Mouse (Mus musculus): ENCODE results near the gene Btbd3. TPM values are rescaled to one million over a fixed set of nuclear protein-coding genes. Genes with fewer than 3 reads are reported as not detected.

Btbd3 gene
- polyA plus RNA-seq, 1 experiment from 2014 or later = 1.5 TPM

GRCm38 (mm10) chr2:138280225-138280711, 23.9 kb downstream of the Btbd3 start:
- Histone ChIP-seq H3K36me3 (replicated peaks) (no peaks in the 10 kb centered on the region), H3K9me3 (replicated peaks) (no peaks in the 10 kb centered on the region), H3K4me1 (replicated peaks) (no peaks in the 10 kb centered on the region; the same call in 1 of the 2 replicates), H3K4me2 (no peak overlapping the region), H3K27ac (replicated peaks) (no peak overlapping the region), H3K9ac (no peak overlapping the region), H3K27me3 (no peaks in the 10 kb centered on the region), H3K4me3 (replicated peaks) (no peak overlapping the region)
- WGBS (ENCODE audit: insufficient replicate concordance) = 75% methylated on average over 17 of the region's 17 CpGs
- ATAC-seq (ENCODE audit: insufficient read depth) = no peak

DNA sequence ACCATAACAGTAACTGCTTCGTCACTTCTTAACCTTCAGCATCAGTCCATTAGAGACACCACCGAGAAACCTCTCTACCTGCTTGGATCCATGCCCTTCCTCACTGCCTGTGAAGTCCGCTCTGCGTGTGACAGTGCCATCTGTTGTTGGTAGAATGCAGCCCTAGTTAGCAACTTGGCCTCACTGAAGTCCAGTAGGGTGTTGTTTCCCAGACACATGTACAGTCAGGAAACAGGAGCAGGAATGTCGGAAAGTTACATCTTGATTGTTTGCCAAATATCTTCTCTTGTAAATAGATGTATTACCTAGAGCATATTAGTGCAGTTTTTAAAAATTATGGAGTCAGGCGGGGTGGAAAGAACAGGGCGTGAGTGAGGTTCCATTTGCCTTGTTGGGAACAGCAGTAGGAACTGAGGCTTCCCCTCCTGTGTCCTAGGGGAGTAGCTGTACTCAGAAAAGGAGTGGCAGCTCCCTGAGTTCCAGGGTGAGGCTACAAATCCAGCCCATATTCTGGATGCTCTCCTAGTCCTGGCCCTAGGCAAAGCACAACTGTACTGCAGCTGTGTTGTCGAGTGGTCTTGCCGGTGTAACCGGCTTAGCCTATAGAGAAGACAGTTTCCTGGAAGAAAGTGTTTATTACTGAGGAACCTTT, 25.3 kb downstream of the Btbd3 start:
- H3K36me3 ChIP-seq (replicated peaks) = no peaks in the 10 kb centered on the region
- H3K9ac ChIP-seq = no peak overlapping the region
- no peaks in the 10 kb centered on the region for H3K9me3 ChIP-seq (replicated peaks)
- no peak overlapping the region for H3K27ac ChIP-seq (replicated peaks)
- no peak overlapping the region for H3K4me2 ChIP-seq
- ATAC-seq (ENCODE audit: insufficient read depth) = no peak
- no peaks in the 10 kb centered on the region; the same call in 1 of the 2 replicates for H3K4me1 ChIP-seq (replicated peaks)
- H3K4me3 ChIP-seq (replicated peaks) = no peak overlapping the region
- 78% methylated on average over 10 of the region's 10 CpGs for WGBS (ENCODE audit: insufficient replicate concordance)
- H3K27me3 ChIP-seq = no peaks in the 10 kb centered on the region

GRCm38 (mm10) chr2:138283372-138283771, 27.0 kb downstream of the Btbd3 start:
- ATAC-seq (ENCODE audit: insufficient read depth) = no peak
- no peaks in the 10 kb centered on the region for H3K36me3 ChIP-seq (replicated peaks)
- no peak overlapping the region for H3K4me2 ChIP-seq
- no peak overlapping the region for H3K4me3 ChIP-seq (replicated peaks)
- no peaks in the 10 kb centered on the region for H3K9me3 ChIP-seq (replicated peaks)
- 77% methylated on average over 12 of the region's 12 CpGs for WGBS (ENCODE audit: insufficient replicate concordance)
- no peak overlapping the region for H3K27ac ChIP-seq (replicated peaks)
- H3K4me1 ChIP-seq (replicated peaks) = no peaks in the 10 kb centered on the region; the same call in 1 of the 2 replicates
- H3K9ac ChIP-seq = no peak overlapping the region
- no peaks in the 10 kb centered on the region for H3K27me3 ChIP-seq

- Histone ChIP-seq H3K4me3 (replicated peaks) (no peak overlapping the region), H3K9ac (no peak overlapping the region), H3K36me3 (replicated peaks) (no peaks in the 10 kb centered on the region), H3K9me3 (replicated peaks) (no peaks in the 10 kb centered on the region), H3K4me1 (replicated peaks) (no peaks in the 10 kb centered on the region; the same call in 1 of the 2 replicates), H3K4me2 (no peak overlapping the region), H3K27me3 (no peaks in the 10 kb centered on the region), H3K27ac (replicated peaks) (no peak overlapping the region)
- WGBS (ENCODE audit: insufficient replicate concordance) = 93% methylated on average over 15 of the region's 15 CpGs
- no peak for ATAC-seq (ENCODE audit: insufficient read depth)
Measured at GRCm38 (mm10) chr2:138283856-138284255, 27.5 kb downstream of the Btbd3 start.

- no peaks in the 10 kb centered on the region for H3K9me3 ChIP-seq (replicated peaks)
- no peak overlapping the region for H3K4me2 ChIP-seq
- no peak for ATAC-seq (ENCODE audit: insufficient read depth)
- WGBS (ENCODE audit: insufficient replicate concordance) = 69% methylated on average over 4 of the region's 4 CpGs
- H3K9ac ChIP-seq = no peak overlapping the region
- H3K4me1 ChIP-seq (replicated peaks) = no peaks in the 10 kb centered on the region
- H3K36me3 ChIP-seq (replicated peaks) = no peaks in the 10 kb centered on the region
- no peak overlapping the region for H3K27ac ChIP-seq (replicated peaks)
- H3K27me3 ChIP-seq = no peaks in the 10 kb centered on the region
- no peak overlapping the region for H3K4me3 ChIP-seq (replicated peaks)
Measured at GRCm38 (mm10) chr2:138285811-138286210, 29.4 kb downstream of the Btbd3 start.

GRCm38 (mm10) chr2:138290154-138290553, 33.8 kb downstream of the Btbd3 start:
- Histone ChIP-seq H3K27me3 (no peaks in the 10 kb centered on the region), H3K4me1 (replicated peaks) (no peaks in the 10 kb centered on the region), H3K9me3 (replicated peaks) (no peaks in the 10 kb centered on the region), H3K9ac (no peak overlapping the region), H3K27ac (replicated peaks) (no peak overlapping the region), H3K36me3 (replicated peaks) (no peaks in the 10 kb centered on the region), H3K4me3 (replicated peaks) (no peak overlapping the region), H3K4me2 (no peak overlapping the region)
- ATAC-seq (ENCODE audit: insufficient read depth) = no peak
- WGBS (ENCODE audit: insufficient replicate concordance) = 57% methylated on average over 2 of the region's 2 CpGs

GRCm38 (mm10) chr2:138294286-138294685, 37.9 kb downstream of the Btbd3 start:
- 57% methylated on average over 3 of the region's 3 CpGs for WGBS (ENCODE audit: insufficient replicate concordance)
- no peaks in the 10 kb centered on the region for H3K4me1 ChIP-seq (replicated peaks)
- H3K4me3 ChIP-seq (replicated peaks) = no peak overlapping the region
- H3K36me3 ChIP-seq (replicated peaks) = no peaks in the 10 kb centered on the region
- ATAC-seq (ENCODE audit: insufficient read depth) = no peak
- no peaks in the 10 kb centered on the region for H3K9me3 ChIP-seq (replicated peaks)
- no peaks in the 10 kb centered on the region for H3K27me3 ChIP-seq
- H3K27ac ChIP-seq (replicated peaks) = no peak overlapping the region
- H3K4me2 ChIP-seq = no peak overlapping the region
- no peak overlapping the region for H3K9ac ChIP-seq

DNA sequence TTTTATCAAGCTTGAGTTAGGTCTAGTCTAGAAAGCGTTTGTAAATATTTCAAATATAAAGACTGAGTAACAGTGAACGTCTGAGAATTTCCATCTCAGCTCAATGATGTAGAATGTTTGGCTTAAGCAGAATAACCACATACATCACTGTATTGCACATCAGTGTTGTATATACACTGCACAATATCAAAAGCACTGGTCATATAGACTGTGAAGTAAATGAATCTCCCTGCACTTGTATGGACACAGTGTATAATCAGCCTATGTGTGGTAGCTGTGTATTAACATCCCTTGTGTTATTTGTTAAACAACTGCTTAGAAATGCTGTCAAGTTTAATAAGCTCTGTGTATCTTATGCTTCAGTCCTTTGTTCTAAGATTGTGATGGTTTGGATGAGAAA, 49.9 kb downstream of the Btbd3 start:
- no peaks in the 10 kb centered on the region for H3K4me1 ChIP-seq (replicated peaks)
- H3K9ac ChIP-seq = no peak overlapping the region
- WGBS (ENCODE audit: insufficient replicate concordance) = 68% methylated on average over 2 of the region's 2 CpGs
- no peak overlapping the region for H3K4me3 ChIP-seq (replicated peaks)
- no peak overlapping the region for H3K4me2 ChIP-seq
- H3K27ac ChIP-seq (replicated peaks) = no peak overlapping the region
- no peaks in the 10 kb centered on the region for H3K36me3 ChIP-seq (replicated peaks)
- H3K27me3 ChIP-seq = no peaks in the 10 kb centered on the region
- ATAC-seq (ENCODE audit: insufficient read depth) = no peak
- H3K9me3 ChIP-seq (replicated peaks) = no peaks in the 10 kb centered on the region

GRCm38 (mm10) chr2:138315644-138316043, 59.3 kb downstream of the Btbd3 start:
- WGBS (ENCODE audit: insufficient replicate concordance) = 57% methylated on average over 7 of the region's 7 CpGs
- no peak overlapping the region for H3K4me3 ChIP-seq (replicated peaks)
- no peak overlapping the region for H3K27ac ChIP-seq (replicated peaks)
- no peaks in the 10 kb centered on the region for H3K27me3 ChIP-seq
- H3K9ac ChIP-seq = no peak overlapping the region
- ATAC-seq (ENCODE audit: insufficient read depth) = no peak
- H3K36me3 ChIP-seq (replicated peaks) = no peaks in the 10 kb centered on the region
- H3K9me3 ChIP-seq (replicated peaks) = no peaks in the 10 kb centered on the region
- no peaks in the 10 kb centered on the region for H3K4me1 ChIP-seq (replicated peaks)
- no peak overlapping the region for H3K4me2 ChIP-seq

DNA sequence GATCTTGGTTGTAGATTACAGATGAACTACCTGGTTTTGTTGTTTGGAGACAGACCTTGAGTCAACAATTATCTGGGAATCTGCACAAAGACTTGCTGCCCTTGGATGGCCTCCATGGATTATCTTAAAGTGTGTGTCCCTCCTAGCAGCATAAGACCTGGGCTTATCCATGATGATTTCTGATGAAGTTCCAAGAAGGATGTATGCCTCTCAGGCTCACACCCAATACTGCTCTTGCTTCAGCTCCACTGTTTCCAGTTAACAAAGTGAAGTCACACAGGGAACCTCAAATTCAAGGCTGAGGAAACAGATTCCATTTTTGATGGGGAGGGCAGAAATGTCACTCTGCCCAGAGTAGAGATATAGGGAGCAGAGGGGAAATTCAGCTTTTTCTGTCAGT, 64.0 kb downstream of the Btbd3 start:
- H3K9me3 ChIP-seq (replicated peaks) = no peaks in the 10 kb centered on the region
- no peak for ATAC-seq (ENCODE audit: insufficient read depth)
- H3K27me3 ChIP-seq = no peaks in the 10 kb centered on the region
- H3K4me2 ChIP-seq = no peak overlapping the region
- H3K4me1 ChIP-seq (replicated peaks) = no peaks in the 10 kb centered on the region
- H3K27ac ChIP-seq (replicated peaks) = no peak overlapping the region
- no peaks in the 10 kb centered on the region for H3K36me3 ChIP-seq (replicated peaks)
- no peak overlapping the region for H3K9ac ChIP-seq
- no peak overlapping the region for H3K4me3 ChIP-seq (replicated peaks)

DNA sequence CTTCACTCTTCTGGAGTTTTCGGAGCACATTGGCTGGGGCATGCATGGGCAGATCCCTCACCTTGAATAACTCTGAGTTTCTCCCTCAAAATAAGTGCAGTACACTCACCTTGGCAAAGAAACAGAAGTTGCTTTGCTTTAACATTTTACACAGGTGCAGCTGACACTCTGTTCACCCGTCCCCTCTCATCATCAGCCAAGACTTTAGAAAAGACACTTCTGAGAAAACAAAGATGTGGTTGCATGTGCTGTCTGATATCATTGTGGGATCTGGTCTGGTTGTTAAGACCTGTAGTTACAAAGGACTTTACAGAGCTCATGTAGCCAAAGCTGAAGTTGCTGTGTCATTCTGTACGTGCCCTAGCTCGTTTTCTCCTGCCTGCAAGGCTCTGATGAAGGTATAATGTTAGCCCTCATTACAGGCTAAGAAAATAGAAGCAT, 64.7 kb downstream of the Btbd3 start:
- WGBS (ENCODE audit: insufficient replicate concordance) = 36% methylated on average over 4 of the region's 4 CpGs

More for the DNA sequence above, 64.7 kb downstream of the Btbd3 start:
- Histone ChIP-seq H3K4me1 (replicated peaks) (no peaks in the 10 kb centered on the region), H3K9me3 (replicated peaks) (no peaks in the 10 kb centered on the region), H3K4me3 (replicated peaks) (no peak overlapping the region), H3K9ac (no peak overlapping the region), H3K36me3 (replicated peaks) (no peaks in the 10 kb centered on the region), H3K4me2 (no peak overlapping the region), H3K27ac (replicated peaks) (no peak overlapping the region), H3K27me3 (no peaks in the 10 kb centered on the region)
- ATAC-seq (ENCODE audit: insufficient read depth) = no peak
